Mouse (Mus musculus) bone marrow, adult 2 months (tissue): Measurements from ENCODE around the gene Slc1a4.

Experiments
- CTCF ChIP-seq: fragments of 200-500 bp; IDR thresholded peaks from 2 replicates; pipeline ENCODE4 v1.5.1; 2011; ENCODE audit warnings: low read length, control low read depth; ENCODE audit not compliant: control insufficient read depth, insufficient read depth
- POLR2A ChIP-seq: fragments of 200-500 bp; IDR thresholded peaks from 2 replicates; pipeline ENCODE4 v1.6.1; 2011; ENCODE audit warnings: low read depth, mild to moderate bottlenecking, control low read depth, low read length, borderline replicate concordance; ENCODE audit not compliant: control insufficient read depth

DNA sequence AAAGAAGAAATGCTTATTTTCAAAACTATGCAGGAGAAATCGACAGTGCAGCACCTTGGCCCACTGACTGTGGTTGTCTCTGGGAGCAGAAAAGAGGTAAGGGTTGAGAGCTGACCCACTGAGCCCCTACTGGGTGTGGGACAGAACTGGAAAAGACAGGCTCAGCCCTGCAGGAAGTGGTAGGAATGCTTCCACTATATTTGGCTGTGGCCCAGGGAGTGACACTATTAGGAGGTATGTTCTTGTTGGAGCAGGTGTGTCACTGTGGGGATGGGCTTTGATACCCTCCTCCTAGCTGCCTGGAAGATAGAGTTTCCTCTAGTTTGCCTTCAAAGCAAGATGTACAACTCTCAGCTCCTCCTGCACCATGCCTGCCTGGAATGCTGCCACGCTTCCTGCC is 16.0 kb upstream of the Slc1a4 start:
- TF ChIP-seq CTCF (no peak), POLR2A (no peak)
